Mouse (Mus musculus): ENCODE results near the gene Mcoln2.

DNA sequence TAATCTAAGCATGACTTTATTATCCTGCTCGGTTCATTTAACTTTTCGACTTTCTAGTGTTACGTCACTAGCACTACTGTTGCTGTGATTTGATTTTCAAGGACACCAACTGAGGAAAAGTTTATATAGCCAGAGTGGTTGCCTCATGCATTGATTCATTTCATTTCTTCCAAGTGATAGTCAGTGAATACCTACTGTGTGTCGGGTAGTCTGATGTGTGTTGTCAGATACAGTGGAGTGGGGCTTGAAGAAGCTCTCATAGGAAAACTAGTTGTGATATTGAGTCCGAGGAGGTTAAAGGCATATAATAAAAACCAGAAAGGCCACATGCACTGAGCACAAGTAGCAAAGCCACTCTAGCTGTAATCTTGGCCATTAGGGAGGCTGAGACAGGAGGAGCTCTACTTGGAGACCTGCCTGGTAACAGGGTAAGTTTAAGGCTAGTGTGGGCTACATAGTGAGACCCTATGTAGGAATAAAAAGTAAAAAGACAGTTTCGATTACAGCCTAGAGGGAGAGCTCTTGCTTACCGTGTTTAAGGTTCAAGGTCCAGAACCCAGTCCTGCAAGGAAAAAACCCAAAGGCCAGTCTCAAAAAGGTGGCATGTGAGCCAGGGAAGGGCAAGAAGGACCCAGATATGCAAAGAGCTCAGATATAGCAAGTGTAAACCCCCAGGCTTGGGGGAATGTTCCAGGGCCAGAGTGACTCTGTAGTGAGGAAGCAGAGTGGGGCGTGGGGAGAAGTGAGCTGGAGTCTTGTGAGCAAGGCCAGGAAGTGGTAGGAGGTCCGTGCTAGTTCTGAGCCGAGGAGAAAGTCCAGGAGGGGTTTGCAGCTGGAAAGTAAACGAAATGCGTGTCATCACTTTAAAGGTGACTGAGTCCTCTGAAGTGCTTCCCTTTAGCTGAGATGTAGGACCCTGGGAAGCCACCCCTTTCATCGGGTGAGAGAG lies 6.3 kb downstream of the Mcoln2 start:
- TF ChIP-seq CTCF (IDR thresholded peaks at IDR 0.05; ENCODE audit: low read depth) (no peak), EP300 (IDR thresholded peaks at IDR 0.05; ENCODE audit: low read depth) (no peak)

All from liver, postnatal 0 days (tissue).